Comparison of ENCODE assay signal across 8 mouse cellular contexts in the genomic region with DNA sequence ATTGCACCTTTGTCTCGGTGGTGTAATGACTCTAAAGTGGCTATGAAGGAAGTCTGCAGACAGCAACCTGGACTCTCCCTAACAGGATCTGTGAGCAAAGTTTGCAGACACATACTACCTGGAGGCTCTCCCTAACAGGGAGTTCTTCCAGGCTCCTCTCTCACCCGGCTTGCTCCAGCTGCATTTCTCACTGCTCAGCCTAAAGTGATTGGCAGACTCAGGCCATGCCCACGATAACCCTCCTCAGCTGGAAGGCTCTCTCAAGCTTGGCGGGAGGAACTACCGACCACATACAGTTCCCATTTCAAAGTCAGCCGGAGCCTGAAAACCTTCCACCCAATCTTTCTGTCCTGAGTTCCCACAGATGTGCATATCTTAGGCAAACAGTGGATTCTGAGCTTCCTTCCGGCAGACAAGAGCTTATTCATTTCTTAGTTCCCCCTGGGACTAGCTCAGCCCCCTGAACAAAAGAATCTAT. TPM values are rescaled to one million over a fixed set of nuclear protein-coding genes. Genes with fewer than 3 reads are reported as not detected.
DNase-seq lines count a peak whose midpoint lies in the region; ATAC-seq and TF ChIP-seq lines count a peak whose summit lies in the region.

No protein-coding gene starts in this region.

- peak; percentile 31 for DNase-seq in gastrocnemius, adult 2 months
- DNase-seq in gastrocnemius, postnatal 25 days: no peak
- no peak for DNase-seq in yolk sac, embryonic 10.5 days (ENCODE audit: low spot score)
- DNase-seq in MN1 (ENCODE audit: low spot score): no peak
- DNase-seq in adrenal gland, adult 8-10 months: no peak

- peak; percentile 55 to 61 for ATAC-seq in hematopoietic stem cell, adult 5-6 weeks (replicated peaks in 1 of 2; ENCODE audit: insufficient read depth in 1 of 2, low FRiP score in 2 of 2, low TSS enrichment in 1 of 2, low read depth in 1 of 2, poor library complexity in 2 of 2, severe bottlenecking in 2 of 2)
- peak; percentile 65 for ATAC-seq in megakaryocyte progenitor cell, adult 5-6 weeks (replicated peaks; ENCODE audit: poor library complexity)

- TF ChIP-seq POLR2A in bone marrow macrophage, adult 2 months (IDR thresholded peaks at IDR 0.05; ENCODE audit: borderline replicate concordance, low read depth, low read length): no peak

- H3K4me1 ChIP-seq in bone marrow macrophage, adult 2 months (ENCODE audit: control insufficient read depth, insufficient read depth, low read length): peaks cover 58% of the 10 kb centered on the region

- TF ChIP-seq CTCF in gastrocnemius, adult 2 months (IDR thresholded peaks at IDR 0.05): no peak
- TF ChIP-seq CTCF in bone marrow macrophage, adult 2 months (IDR thresholded peaks at IDR 0.05; ENCODE audit: low read depth, low read length): no peak

- H3K27ac ChIP-seq in gastrocnemius, adult 2 months: 0 out of 2 replicates have a peak overlapping the region, but pooled peaks have one; percentile 20
- H3K27ac ChIP-seq in bone marrow macrophage, adult 2 months (ENCODE audit: insufficient read depth, low read depth, low read length): peak overlapping the region; percentile 77

- no peak overlapping the region for H3K4me3 ChIP-seq in gastrocnemius, adult 2 months
- peak overlapping the region; percentile 44 for H3K4me3 ChIP-seq in bone marrow macrophage, adult 2 months (ENCODE audit: insufficient read depth, low read length)

- intact Hi-C loops in gastrocnemius, adult 2 months (cut with DNase I): no loop called here

RNA-seq across cellular contexts. Expression of gene Bin2, which starts 3.1 kb away (rescaled TPM):
- total RNA-seq in gastrocnemius, adult 2 months (2021): under 1 TPM in 1 of 2 experiments, not detected in 1; 0.69 TPM
- total RNA-seq in gastrocnemius, postnatal 25 days (2021): under 1 TPM in 1 of 2 experiments, not detected in 1; 0.61 TPM
- 132 and 135 TPM in 2 replicates for polyA plus RNA-seq in bone marrow macrophage, adult 2 months (2012; ENCODE audit: insufficient read depth, insufficient read length, missing spikeins)
- 213 and 221 TPM in 2 replicates for total RNA-seq in hematopoietic stem cell, adult 5-6 weeks (2017)
- 129 and 133 TPM in 2 replicates for total RNA-seq in megakaryocyte progenitor cell, adult 5-6 weeks (2015)
- total RNA-seq in megakaryocyte progenitor cell, adult 5-6 weeks (2017): 98.9 and 105 TPM in 2 replicates
- 1 to 10 TPM; 2.5 to 7.0 (median 3.8) TPM for total RNA-seq in adrenal gland, adult 8-10 months (2022)

RNA-seq across cellular contexts. Expression of gene Cela1, which starts 21.5 kb away (rescaled TPM):
- not detected for total RNA-seq in gastrocnemius, adult 2 months (2021)
- not detected for total RNA-seq in gastrocnemius, postnatal 25 days (2021)
- 4.9 and 5.1 TPM in 2 replicates for polyA plus RNA-seq in bone marrow macrophage, adult 2 months (2012; ENCODE audit: insufficient read depth, insufficient read length, missing spikeins)
- total RNA-seq in hematopoietic stem cell, adult 5-6 weeks (2017): 4.8 and 14.2 TPM in 2 replicates
- total RNA-seq in megakaryocyte progenitor cell, adult 5-6 weeks (2015): 12.2 and 28.8 TPM in 2 replicates
- 5.2 and 10.8 TPM in 2 replicates for total RNA-seq in megakaryocyte progenitor cell, adult 5-6 weeks (2017)
- 100 to 1,000 TPM; 107 to 119 (median 115) TPM for total RNA-seq in adrenal gland, adult 8-10 months (2022)

RNA-seq across cellular contexts. Expression of gene Smagp, which starts 29.5 kb away (rescaled TPM):
- 1 to 10 TPM; 1.9 to 3.5 TPM for total RNA-seq in gastrocnemius, adult 2 months (2021)
- total RNA-seq in gastrocnemius, postnatal 25 days (2021): 1 to 10 TPM; 2.5 to 3.0 TPM
- polyA plus RNA-seq in bone marrow macrophage, adult 2 months (2012; ENCODE audit: insufficient read depth, insufficient read length, missing spikeins): 94.1 and 103 TPM in 2 replicates
- 1.6 and 4.0 TPM in 2 replicates for total RNA-seq in hematopoietic stem cell, adult 5-6 weeks (2017)
- total RNA-seq in megakaryocyte progenitor cell, adult 5-6 weeks (2015): 0.64 and 1.1 TPM in 2 replicates
- total RNA-seq in megakaryocyte progenitor cell, adult 5-6 weeks (2017): 0.71 TPM in 1 of 2 replicates, not detected in the other
- 10 to 100 TPM; 42.7 to 64.0 (median 55.6) TPM for total RNA-seq in adrenal gland, adult 8-10 months (2022)

RNA-seq across cellular contexts. Expression of gene Dazap2, which starts 51.1 kb away (rescaled TPM):
- 10 to 100 TPM; 61.3 to 72.4 TPM for total RNA-seq in gastrocnemius, adult 2 months (2021)
- total RNA-seq in gastrocnemius, postnatal 25 days (2021): 10 to 100 TPM; 51.9 to 55.1 TPM
- 466 and 503 TPM in 2 replicates for polyA plus RNA-seq in bone marrow macrophage, adult 2 months (2012; ENCODE audit: insufficient read depth, insufficient read length, missing spikeins)
- 164 and 199 TPM in 2 replicates for total RNA-seq in hematopoietic stem cell, adult 5-6 weeks (2017)
- 334 and 357 TPM in 2 replicates for total RNA-seq in megakaryocyte progenitor cell, adult 5-6 weeks (2015)
- total RNA-seq in megakaryocyte progenitor cell, adult 5-6 weeks (2017): 136 and 150 TPM in 2 replicates
- 100 to 1,000 TPM; 235 to 259 (median 252) TPM for total RNA-seq in adrenal gland, adult 8-10 months (2022)

Comparison
In these comparisons a context has a peak if more than half of its experiments do, and no peak if none do; other contexts are left out.
1. RNA of gene Bin2, which starts 3.1 kb away (total RNA-seq): 213 to 221 TPM in hematopoietic stem cell, adult 5-6 weeks and 98.9 to 133 TPM in megakaryocyte progenitor cell, adult 5-6 weeks; 2.5 to 7.0 TPM in adrenal gland, adult 8-10 months, 0.69 TPM in gastrocnemius, adult 2 months and 0.61 TPM in gastrocnemius, postnatal 25 days; every median in the first group is over 10 times any median in the second.